Mouse (Mus musculus) adrenal gland (tissue): Measurements from ENCODE around the gene 8030411F24Rik.
"Not testable (repeated sequence)": the region's sequence is repeated elsewhere in the genome, so short reads cannot be mapped to it uniquely, and the experiment has no call there.

Experiments used
- intact Hi-C: fragments of 180-260 bp; cut with DNase I; formaldehyde crosslinking; loops from one replicate; pipeline ENCODE4 v1.15.1; 2025
- long read RNA-seq, 2 experiments: library from polyadenylated mRNA; unstranded; transcript quantifications; one replicate each; pipeline ENCODE4 v2.0.0; 2020; ENCODE audit warnings: borderline replicate concordance in 1 of 2; ENCODE audit not compliant: insufficient replicate concordance in 1 of 2

The 8030411F24Rik gene
- long read RNA-seq, experiment 1: 0 reads
- long read RNA-seq, experiment 2: 0 reads

DNA sequence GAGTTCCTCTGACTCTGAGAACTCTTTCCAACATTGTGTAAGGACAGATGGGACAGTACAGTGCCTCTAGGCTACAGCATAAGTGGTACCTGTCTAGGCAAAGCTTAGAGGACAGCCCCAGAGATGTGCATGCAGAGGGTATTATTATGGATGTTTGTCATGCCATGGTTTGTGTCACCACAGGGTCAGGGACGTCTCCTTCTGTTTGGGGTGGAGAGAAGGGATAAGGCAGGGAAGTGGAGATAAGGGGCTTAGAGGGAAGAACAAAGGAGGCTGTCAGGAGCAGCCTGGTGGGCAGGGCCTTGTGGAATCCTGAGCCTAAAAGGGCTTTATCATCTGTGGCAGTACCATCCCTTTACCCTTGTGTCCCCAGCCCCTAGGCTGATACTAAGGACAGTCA is at the start of gene 8030411F24Rik:
TSS of gene 8030411F24Rik (plus strand) at position 301 of the 400 bp plus-strand sequence.
- intact Hi-C loops: no loop called here

GRCm38 (mm10) chr2:148732327-148733000 is 49.3 kb upstream of the 8030411F24Rik start, which contains the start of gene Napb:
TSS of gene Napb (minus strand) at chr2:148732467.
- intact Hi-C loops: no loop called here

- intact Hi-C loops: no loop called here
Measured at GRCm38 (mm10) chr2:148743001-148743400, 38.8 kb upstream of the 8030411F24Rik start.

DNA sequence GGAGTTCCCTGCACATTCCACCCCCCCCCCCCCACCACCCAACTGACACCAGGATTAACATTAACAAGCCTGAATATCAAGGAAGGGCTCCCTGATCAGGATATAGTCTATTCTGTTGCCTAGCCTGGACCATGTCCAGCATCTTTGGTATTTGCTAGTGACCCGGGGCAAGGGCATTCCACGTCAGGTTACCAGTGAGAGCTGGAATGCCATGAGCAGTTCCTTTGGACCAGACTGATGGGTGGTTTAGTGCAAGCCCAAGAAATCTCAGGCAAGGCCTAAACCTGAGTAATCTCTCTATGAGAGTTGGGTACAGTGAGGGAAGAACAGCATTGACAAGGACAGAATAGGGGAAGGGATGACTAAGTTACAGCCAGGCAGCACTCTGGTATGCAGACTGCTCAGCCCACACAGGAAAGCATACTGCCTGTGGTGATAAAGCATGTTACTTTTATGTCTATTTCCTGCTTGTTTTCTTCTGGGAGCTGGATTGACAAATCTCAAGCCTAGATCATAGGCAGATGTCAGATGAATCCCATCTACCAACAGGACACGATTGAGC is 37.9 kb upstream of the 8030411F24Rik start:
- intact Hi-C loops: no loop called here

DNA sequence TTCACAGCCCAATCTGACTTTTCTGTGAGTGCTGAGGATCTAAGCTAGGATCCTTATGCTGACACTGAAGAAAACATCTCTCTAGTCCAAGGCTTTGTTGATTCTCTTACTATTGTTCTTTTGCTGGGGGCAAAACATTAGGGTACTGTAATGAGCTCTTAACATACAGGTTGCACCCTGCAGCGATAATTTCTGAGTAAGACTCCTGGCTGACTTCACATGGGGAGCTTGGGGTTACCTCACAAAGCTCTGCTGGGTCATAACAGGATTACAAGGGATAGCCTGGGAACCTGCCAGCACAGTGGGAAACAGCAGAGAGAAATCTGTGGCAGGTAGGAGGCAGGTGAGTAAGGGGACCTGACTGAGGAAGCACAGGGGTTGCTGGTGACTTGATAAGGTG is 31.8 kb upstream of the 8030411F24Rik start, which contains the start of gene Cstl1:
TSS of gene Cstl1 (plus strand) at position 301 of the 400 bp plus-strand sequence.
- intact Hi-C loops: loop anchor here (5.0 kb wide), 1 partner anchor 102 kb away; no protein-coding TSS in a partner anchor

- intact Hi-C loops: loop anchor here (1.0 to 5.0 kb wide), 2 partner anchors 100 to 150 kb away; no protein-coding TSS in a partner anchor
Measured at GRCm38 (mm10) chr2:148751893-148752813, 29.7 kb upstream of the 8030411F24Rik start.

DNA sequence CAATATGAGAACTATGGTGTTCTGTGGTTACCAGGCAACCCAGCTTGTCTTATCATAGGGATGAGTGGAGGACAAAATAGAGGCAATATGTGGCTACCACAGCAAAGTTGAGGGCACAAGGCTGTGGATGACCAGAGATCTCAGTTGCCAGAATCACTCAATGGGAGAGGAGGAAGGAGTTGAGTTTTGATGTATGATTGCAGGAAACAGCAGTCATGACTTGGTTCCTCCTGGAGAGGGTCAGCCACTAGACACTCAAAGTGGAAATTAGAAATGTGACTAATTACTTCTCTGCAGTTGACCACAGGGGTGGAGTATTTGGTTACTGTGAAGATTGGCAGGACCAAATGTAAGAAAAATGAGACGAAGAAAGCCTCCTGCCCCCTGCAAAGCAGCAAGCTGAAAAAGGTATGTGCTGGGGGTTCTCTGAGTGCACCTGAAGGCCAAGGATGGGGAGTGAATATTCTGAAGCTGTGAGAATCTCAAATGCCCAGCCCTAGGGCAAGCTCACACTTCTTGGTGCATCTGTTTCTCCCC is 27.4 kb upstream of the 8030411F24Rik start:
- intact Hi-C loops: loop anchor here (5.0 kb wide), 1 partner anchor 98 kb away; no protein-coding TSS in a partner anchor

DNA sequence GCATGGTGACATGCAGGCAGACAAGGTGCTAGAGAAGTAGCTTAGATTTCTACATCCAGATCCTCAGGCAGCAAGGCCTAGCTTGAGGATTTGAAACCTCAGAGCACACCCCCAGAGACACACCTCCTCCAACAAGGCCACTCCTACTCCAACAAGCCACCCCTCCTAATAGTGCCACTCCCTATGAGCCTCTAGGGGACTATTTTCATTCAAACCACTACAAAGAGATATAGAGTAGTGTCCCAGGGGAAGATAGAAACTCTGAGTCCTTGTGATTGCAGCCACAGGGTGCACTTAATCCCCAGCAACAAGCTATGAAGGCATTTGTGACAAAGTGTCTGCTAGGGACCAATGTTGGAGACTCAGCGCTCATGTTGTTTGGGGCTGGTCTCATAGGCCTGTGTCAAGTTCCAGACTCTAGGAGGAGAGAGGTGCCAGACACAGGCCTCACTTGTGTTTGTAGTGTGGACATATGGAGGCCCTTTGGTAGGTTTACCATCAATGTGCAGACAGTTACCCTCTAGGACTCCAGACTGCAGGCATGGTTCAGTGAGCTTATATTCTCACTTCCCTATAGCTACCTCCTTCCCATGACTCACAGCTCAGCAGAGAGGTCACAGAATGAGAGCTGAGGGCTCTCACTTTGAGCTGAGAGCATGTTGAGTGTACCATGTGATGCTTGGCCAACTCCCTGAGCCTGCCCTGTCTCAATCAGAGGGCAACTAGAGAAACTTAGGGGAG is 18.0 kb upstream of the 8030411F24Rik start:
- intact Hi-C loops: no loop called here

- intact Hi-C loops: not testable (repeated sequence)
Measured at GRCm38 (mm10) chr2:148771397-148771796, 10.4 kb upstream of the 8030411F24Rik start, which contains the start of gene Cst11. TSS of gene Cst11 (minus strand) at chr2:148771497.

DNA sequence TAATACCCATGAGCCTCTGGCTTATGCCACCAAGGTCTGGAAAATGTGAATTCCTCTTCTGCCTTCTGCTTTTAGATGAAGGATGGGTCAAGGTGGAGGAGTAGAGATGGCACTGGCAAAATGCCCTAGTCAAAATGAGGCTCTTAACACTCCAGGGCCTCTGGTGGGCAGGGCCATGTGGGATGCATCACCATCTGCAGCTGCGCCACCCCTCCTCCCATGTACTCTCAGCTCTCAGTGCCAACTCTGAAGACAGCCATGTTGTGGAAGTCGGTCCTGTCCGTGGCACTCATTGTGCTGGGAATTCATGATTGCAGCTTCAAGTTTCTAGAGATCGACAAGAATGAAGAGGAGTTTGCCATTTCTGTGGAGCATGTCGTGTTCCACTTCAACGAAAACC is 7.3 kb downstream of the 8030411F24Rik start, which contains the start of gene Cst12:
TSS of gene Cst12 (plus strand) at position 220 of the 400 bp plus-strand sequence.
- intact Hi-C loops: no loop called here

DNA sequence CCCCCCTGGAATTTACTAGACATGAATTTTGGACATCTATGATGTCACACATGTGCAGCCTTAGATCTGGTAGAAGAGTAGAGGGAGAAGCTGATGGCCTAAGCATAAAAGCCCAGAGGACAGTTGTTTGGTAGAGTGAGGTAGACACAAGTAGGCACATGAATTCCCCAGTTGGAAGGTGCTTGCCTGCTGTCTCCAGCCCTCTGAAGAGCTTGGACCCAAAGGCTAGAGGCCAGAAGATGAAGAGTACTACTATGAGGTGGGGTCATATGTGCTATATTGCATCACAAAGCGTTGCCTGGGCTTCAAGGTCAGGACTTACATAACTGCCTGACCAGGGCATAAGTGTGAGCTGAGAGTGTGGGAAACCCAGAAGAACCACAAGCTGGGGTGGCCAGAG is 16.7 kb downstream of the 8030411F24Rik start, which contains the start of gene Cst8:
TSS of gene Cst8 (plus strand) at position 301 of the 400 bp plus-strand sequence.
- intact Hi-C loops: no loop called here

DNA sequence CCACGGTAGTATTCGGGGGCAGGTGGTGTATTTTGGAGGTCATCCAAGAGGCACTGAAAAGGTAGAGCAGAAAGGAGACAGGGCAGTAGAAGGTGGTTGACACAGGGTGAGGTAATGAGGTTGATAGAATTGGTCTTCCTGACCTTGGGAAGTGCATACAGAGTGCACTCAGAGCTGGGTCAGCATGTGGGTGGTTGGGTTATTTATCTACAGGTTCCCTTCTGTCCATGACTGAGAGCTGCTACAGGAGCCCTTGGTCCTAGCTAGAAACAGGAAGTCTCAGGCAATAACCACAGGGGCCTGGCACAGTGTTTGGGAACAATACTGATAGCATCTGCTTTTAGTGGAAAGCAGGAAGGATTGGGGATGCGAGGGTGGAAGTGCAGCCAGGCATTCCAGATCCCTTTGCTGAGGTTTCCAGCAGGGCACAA is 19.7 kb downstream of the 8030411F24Rik start:
- intact Hi-C loops: no loop called here

- intact Hi-C loops: no loop called here
Measured at GRCm38 (mm10) chr2:148806696-148807095, 24.9 kb downstream of the 8030411F24Rik start.

DNA sequence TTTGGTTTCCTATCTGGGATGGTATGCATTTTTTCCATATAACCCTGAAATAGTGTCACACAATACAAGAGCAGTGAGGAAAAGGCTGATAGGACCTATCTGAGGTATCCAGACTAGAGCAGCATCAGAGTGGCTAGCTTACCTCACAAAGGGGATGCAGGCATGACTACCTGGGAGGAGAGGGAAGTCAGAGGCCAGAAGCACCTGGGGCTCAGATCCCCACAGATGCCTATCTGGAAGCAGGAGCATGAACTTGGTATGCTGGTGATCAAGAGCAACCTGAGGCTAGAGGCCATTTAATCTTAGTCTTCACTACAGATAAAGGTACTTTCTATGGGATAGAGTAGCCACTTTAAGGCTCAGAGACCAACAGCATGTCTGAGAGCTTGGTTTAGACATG is 38.1 kb downstream of the 8030411F24Rik start, which contains the start of gene Cst13:
TSS of gene Cst13 (plus strand) at position 173 of the 400 bp plus-strand sequence.
- intact Hi-C loops: no loop called here

DNA sequence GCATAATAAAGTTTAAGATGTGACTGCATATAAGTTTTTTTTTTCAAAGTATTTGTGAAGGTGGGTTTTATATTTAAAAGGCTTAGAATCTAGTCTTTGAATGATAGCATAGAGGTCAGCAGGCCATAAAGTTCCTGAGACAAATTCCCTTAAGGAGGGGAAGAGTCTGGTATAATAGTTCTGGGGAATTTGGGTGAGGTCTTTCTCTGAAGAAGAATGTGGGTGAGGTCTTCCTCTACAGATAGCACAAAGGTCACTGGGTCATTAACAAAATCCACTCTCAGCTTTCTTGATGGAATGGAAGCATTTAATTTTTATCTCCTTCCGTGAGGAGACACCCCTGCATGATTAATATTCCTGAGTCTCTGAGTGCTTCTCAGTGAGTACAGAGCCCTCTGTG is 44.2 kb downstream of the 8030411F24Rik start:
- intact Hi-C loops: no loop called here

GRCm38 (mm10) chr2:148834912-148835311 is 53.1 kb downstream of the 8030411F24Rik start, which contains the start of gene Cst9:
TSS of gene Cst9 (plus strand) at chr2:148835147.
- intact Hi-C loops: no loop called here
